Mouse (Mus musculus) C2C12 (cell line): ENCODE results near the gene 1700066M21Rik. TPM values are rescaled to one million over a fixed set of nuclear protein-coding genes. Genes with fewer than 3 reads are reported as not detected.

Source experiments
- H3K27me3 ChIP-seq: one replicate; pipeline ENCODE4 v1.6.1; 2011; ENCODE audit not compliant: control insufficient read depth, insufficient read depth, insufficient read length
- H3K36me3 ChIP-seq: one replicate; pipeline ENCODE4 v1.6.1; 2011; ENCODE audit not compliant: control insufficient read depth, insufficient read depth
- H3K4me3 ChIP-seq: one replicate; pipeline ENCODE4 v1.5.1; 2011; ENCODE audit warnings: mild to moderate bottlenecking, control low read depth; ENCODE audit not compliant: poor library complexity, insufficient read depth, severe bottlenecking
- H3K79me2 ChIP-seq: one replicate; pipeline ENCODE4 v1.6.1; 2011; ENCODE audit not compliant: control insufficient read depth, insufficient read depth
- H3K79me3 ChIP-seq: one replicate; pipeline ENCODE4 v1.6.1; 2011; ENCODE audit warnings: low read depth, control low read depth
- H3ac ChIP-seq: one replicate; pipeline ENCODE3; 2011; ENCODE audit warnings: low read depth; ENCODE audit not compliant: control insufficient read depth, insufficient read length
- CEBPB ChIP-seq: IDR thresholded peaks from one replicate; pipeline ENCODE4 v1.6.1; 2011; ENCODE audit warnings: low read depth, mild to moderate bottlenecking, control low read depth, moderate library complexity
- CTCF ChIP-seq: IDR thresholded peaks from one replicate; pipeline ENCODE4 v1.5.1; 2011; ENCODE audit not compliant: control insufficient read depth, insufficient read depth, insufficient read length
- FOSL1 ChIP-seq: IDR thresholded peaks from one replicate; pipeline ENCODE4 v1.8.0; 2011; ENCODE audit warnings: mild to moderate bottlenecking, low read length; ENCODE audit not compliant: poor library complexity, insufficient read depth, severe bottlenecking
- MAX ChIP-seq: IDR thresholded peaks from one replicate; pipeline ENCODE4 v1.6.1; 2011; ENCODE audit warnings: mild to moderate bottlenecking, control low read depth
- MYOD1 ChIP-seq: IDR thresholded peaks from one replicate; pipeline ENCODE4 v1.6.1; 2011; ENCODE audit warnings: low read depth; ENCODE audit not compliant: control insufficient read depth, insufficient read length
- MYOG ChIP-seq: IDR thresholded peaks from one replicate; pipeline ENCODE4 v1.6.1; 2011; ENCODE audit not compliant: control insufficient read depth, insufficient read length; ENCODE audit errors: extremely low read depth
- USF1 ChIP-seq: IDR thresholded peaks from one replicate; pipeline ENCODE4 v1.6.1; 2011; ENCODE audit warnings: low read depth, mild to moderate bottlenecking, control low read depth, moderate library complexity
- polyA plus RNA-seq: library from polyadenylated mRNA; unstranded; fragments of >200 nt; fragmentation: generic; extraction: Trizol; gene quantifications from one replicate; pipeline ENCODE4 v1.2.1, GENCODE M21; 2012; ENCODE audit warnings: missing spikeins

The 1700066M21Rik gene
- polyA plus RNA-seq, 1 experiment, result 4.4 TPM

DNA sequence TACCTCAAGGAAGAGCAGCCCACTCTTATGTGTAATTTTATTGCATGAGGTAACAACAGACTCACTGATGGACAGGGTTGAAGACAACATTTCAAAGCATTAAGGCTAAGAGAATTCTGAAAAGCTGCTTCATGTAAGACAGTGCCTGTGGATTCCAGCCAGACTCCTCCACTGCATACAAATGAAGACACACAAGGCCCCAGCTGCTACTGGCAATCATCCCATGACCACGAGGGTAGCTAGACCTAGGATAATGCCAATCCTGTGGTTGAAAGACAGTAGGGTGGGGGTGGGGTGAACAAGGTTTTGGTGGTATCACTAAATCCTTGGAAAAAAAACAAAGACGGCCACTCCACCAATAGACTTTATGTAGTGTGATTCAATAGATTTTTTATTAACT, 10.5 kb downstream of the 1700066M21Rik start:
- no peak overlapping the region for H3K4me3 ChIP-seq
- H3ac ChIP-seq, result no peak overlapping the region
- TF ChIP-seq USF1 (peak; percentile 15), MYOD1 (peak; percentile 98), MAX (no peak)
- peaks cover 62% of the 10 kb centered on the region for H3K36me3 ChIP-seq
- H3K79me3 ChIP-seq, result peaks cover 2% of the 10 kb centered on the region
- no peaks in the 10 kb centered on the region for H3K27me3 ChIP-seq
- no peaks in the 10 kb centered on the region for H3K79me2 ChIP-seq

DNA sequence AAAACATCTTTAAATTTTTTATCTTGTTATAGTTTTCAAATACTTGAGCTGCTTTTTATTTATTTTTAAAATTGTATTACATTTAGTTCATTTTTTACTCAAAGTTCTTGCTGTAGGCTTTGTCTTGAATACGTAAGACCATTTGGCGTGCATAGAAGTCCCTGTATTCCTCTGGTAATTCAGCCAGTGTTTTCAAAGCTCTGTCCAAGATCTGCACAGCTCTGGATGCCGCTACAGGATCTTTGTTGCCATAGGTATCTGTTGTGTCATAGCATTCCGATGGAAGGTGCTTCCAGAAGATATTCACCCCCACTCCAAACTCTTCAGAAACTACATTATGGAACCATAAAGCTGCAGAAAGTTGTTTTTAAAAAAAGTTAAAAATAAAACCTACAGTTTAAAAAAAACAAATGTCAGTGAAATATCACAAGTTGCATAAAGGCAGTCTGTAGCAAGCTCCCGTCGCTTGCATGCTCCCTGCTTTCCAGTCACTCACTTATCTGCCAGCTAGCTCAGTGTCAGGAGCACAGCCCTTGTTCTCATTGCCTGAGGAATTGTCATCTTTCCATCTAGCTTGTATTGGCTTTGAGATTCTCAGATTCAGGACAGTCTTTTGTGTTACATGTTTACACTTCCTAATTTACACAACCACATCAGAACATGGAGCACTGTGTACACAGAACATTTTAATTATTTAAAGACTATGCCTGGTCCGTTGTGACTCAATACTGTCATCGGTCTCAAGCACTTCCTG, 11.2 kb downstream of the 1700066M21Rik start:
- peaks cover 2% of the 10 kb centered on the region for H3K79me3 ChIP-seq
- TF ChIP-seq USF1, result no peak
- TF ChIP-seq FOSL1, result no peak
- no peak for TF ChIP-seq MYOG
- no peak for TF ChIP-seq MYOD1
- no peak for TF ChIP-seq CTCF
- no peak for TF ChIP-seq MAX
- H3K79me2 ChIP-seq, result no peaks in the 10 kb centered on the region
- no peaks in the 10 kb centered on the region for H3K27me3 ChIP-seq
- H3K36me3 ChIP-seq, result peaks cover 69% of the 10 kb centered on the region
- no peak overlapping the region for H3ac ChIP-seq
- H3K4me3 ChIP-seq, result no peak overlapping the region

DNA sequence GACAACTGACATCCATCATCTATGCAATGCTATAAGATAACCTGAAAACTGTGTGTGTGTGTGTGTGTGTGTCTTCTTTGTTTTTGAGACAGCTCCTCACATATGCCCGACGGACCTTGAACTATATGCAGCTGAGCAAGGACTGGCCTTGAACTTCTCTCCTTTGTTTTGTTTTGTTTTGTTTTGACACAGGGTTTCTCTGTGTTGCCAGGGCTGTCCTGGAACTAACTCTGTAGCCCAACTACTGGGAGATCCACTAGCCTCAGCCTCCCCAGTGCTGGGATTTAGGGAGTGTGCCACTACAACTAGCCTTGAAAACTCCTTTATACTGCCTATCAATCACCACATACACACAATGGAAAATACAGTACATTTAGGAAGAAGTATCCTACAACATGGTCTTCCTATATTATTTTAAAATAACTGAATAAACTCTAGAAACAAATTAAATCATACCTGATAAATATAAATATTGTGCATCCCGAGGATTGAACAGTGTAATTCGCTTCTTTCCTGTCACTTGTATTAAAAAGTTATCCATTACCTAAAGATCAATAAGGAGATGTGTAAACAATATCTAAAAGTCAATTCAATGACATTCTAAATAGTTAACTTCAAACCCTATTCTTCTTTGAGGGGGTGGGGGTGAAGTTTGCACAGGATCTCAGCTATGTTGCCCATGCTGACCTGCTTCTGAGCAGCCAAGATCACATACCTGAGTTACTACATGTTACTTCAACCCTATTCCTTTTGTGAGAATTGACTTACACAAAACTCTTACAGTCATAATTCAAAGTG, 13.8 kb downstream of the 1700066M21Rik start:
- H3K27me3 ChIP-seq, result no peaks in the 10 kb centered on the region
- H3ac ChIP-seq, result no peak overlapping the region
- no peaks in the 10 kb centered on the region for H3K79me2 ChIP-seq
- peaks cover 2% of the 10 kb centered on the region for H3K79me3 ChIP-seq
- no peak overlapping the region for H3K4me3 ChIP-seq
- no peak for TF ChIP-seq USF1
- no peak for TF ChIP-seq MYOD1
- TF ChIP-seq FOSL1, result no peak
- no peak for TF ChIP-seq MAX
- no peak for TF ChIP-seq CEBPB
- no peak for TF ChIP-seq MYOG
- TF ChIP-seq CTCF, result no peak
- peaks cover 82% of the 10 kb centered on the region for H3K36me3 ChIP-seq

DNA sequence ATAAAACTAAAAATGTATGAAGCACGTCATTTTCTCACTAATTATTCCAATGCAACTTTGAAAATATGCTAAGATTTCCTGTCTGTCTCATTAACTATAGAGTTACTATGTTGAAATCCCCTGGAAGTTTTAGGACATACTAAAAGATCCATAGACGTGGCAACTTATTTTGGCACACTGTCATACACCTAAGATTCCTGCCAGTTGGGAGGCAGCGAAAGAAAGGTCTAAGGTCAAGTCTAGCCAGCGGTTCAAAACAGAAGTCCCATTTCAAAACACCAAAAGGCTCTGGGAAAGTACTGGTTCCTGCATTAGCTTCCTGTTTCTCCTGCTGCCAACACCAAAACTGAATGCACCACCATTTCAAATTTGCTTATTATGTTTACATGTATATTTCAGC, 15.0 kb downstream of the 1700066M21Rik start:
- Histone ChIP-seq H3K79me3 (peaks cover 2% of the 10 kb centered on the region), H3K4me3 (no peak overlapping the region), H3K27me3 (no peaks in the 10 kb centered on the region), H3ac (no peak overlapping the region), H3K36me3 (peaks cover 80% of the 10 kb centered on the region), H3K79me2 (no peaks in the 10 kb centered on the region)
- no peak for TF ChIP-seq CTCF
- no peak for TF ChIP-seq FOSL1
- TF ChIP-seq MAX, result no peak
- TF ChIP-seq MYOG, result no peak
- TF ChIP-seq USF1, result no peak
- TF ChIP-seq CEBPB, result no peak
- TF ChIP-seq MYOD1, result no peak

DNA sequence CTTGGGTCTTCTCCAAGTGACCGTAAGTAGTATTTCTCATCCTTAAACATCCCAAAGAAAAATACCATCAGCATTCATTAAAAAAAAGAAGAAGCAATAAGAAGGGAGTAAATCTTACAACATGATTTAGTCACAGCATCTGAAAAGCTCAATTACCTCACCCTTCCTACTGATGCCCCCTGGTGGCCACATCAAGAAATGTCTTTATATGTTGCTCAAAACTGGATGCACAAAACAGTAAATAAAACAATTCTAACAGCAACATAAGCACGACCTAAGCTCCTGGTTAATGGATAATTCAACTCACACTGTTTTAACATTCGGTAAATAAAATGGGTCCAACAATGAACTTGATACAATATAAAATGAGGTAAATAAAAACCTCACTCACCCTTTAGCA, 16.6 kb downstream of the 1700066M21Rik start:
- H3K79me3 ChIP-seq, result peaks cover 2% of the 10 kb centered on the region
- no peak for TF ChIP-seq CTCF
- no peak for TF ChIP-seq MAX
- no peak for TF ChIP-seq MYOG
- no peak for TF ChIP-seq FOSL1
- TF ChIP-seq USF1, result no peak
- no peak for TF ChIP-seq MYOD1
- TF ChIP-seq CEBPB, result no peak

More for the DNA sequence above, 16.6 kb downstream of the 1700066M21Rik start:
- H3K36me3 ChIP-seq, result peaks cover 80% of the 10 kb centered on the region
- no peaks in the 10 kb centered on the region for H3K79me2 ChIP-seq
- H3K4me3 ChIP-seq, result no peak overlapping the region
- H3ac ChIP-seq, result no peak overlapping the region
- no peaks in the 10 kb centered on the region for H3K27me3 ChIP-seq
